Mouse (Mus musculus): ENCODE data around the gene Neo1. TPM values are rescaled to one million over a fixed set of nuclear protein-coding genes. Genes with fewer than 3 reads are reported as not detected.
A peak's percentile ranks its signal among the peaks of the same experiment; 100 is the strongest.

Gene Neo1
- 22.9 and 27.9 TPM in 2 replicates for polyA plus RNA-seq (2015; fragmentation: Nextera tagmentation; extraction: Ambion mirVana)

GRCm38 (mm10) chr9:59036159-59036731 is at the start of gene Neo1:
Neo1 (minus strand) TSS chr9:59036441.
- peak; percentile 90 for ATAC-seq (replicated peaks; ENCODE audit: insufficient number of reproducible peaks, insufficient read depth, low FRiP score, low read depth)
- no peaks in the 10 kb centered on the region for H3K9me3 ChIP-seq (replicated peaks)
- under 1% methylated on average over 82 of the region's 86 CpGs for WGBS

GRCm38 (mm10) chr9:59075632-59076031 is 39.4 kb upstream of the Neo1 start:
- peaks cover 20% of the 10 kb centered on the region for H3K4me1 ChIP-seq (replicated peaks)
- H3K9ac ChIP-seq, result no peak overlapping the region
- ATAC-seq (replicated peaks; ENCODE audit: insufficient number of reproducible peaks, insufficient read depth, low FRiP score, low read depth), result no peak
- 78% methylated on average over 4 of the region's 4 CpGs for WGBS
- no peaks in the 10 kb centered on the region for H3K36me3 ChIP-seq
- no peaks in the 10 kb centered on the region for H3K27me3 ChIP-seq
- no peak overlapping the region for H3K4me2 ChIP-seq
- H3K9me3 ChIP-seq (replicated peaks), result no peaks in the 10 kb centered on the region
- no peak overlapping the region for H3K27ac ChIP-seq
- H3K4me3 ChIP-seq, result no peak overlapping the region

More at GRCm38 (mm10) chr9:59036159-59036731, at the start of gene Neo1:
- H3K4me3 ChIP-seq, result peak within 1 kb of the TSS; percentile 95
- H3K36me3 ChIP-seq, result no peaks in the 10 kb centered on the region
- peaks cover 22% of the 10 kb centered on the region for H3K4me1 ChIP-seq (replicated peaks)
- peak within 1 kb of the TSS; percentile 99 for H3K27ac ChIP-seq
- peak within 1 kb of the TSS; percentile 82 for H3K4me2 ChIP-seq
- peak within 1 kb of the TSS; percentile 94 for H3K9ac ChIP-seq
- no peaks in the 10 kb centered on the region for H3K27me3 ChIP-seq

GRCm38 (mm10) chr9:59073887-59074286 is 37.6 kb upstream of the Neo1 start:
- no peaks in the 10 kb centered on the region for H3K27me3 ChIP-seq
- 78% methylated on average over 4 of the region's 4 CpGs for WGBS
- ATAC-seq (replicated peaks; ENCODE audit: insufficient number of reproducible peaks, insufficient read depth, low FRiP score, low read depth), result no peak
- H3K4me2 ChIP-seq, result no peak overlapping the region
- H3K36me3 ChIP-seq, result no peaks in the 10 kb centered on the region
- no peak overlapping the region for H3K9ac ChIP-seq
- no peak overlapping the region for H3K4me3 ChIP-seq
- H3K9me3 ChIP-seq (replicated peaks), result no peaks in the 10 kb centered on the region
- H3K4me1 ChIP-seq (replicated peaks), result peaks cover 22% of the 10 kb centered on the region
- H3K27ac ChIP-seq, result no peak overlapping the region

GRCm38 (mm10) chr9:59072076-59072777 is 36.0 kb upstream of the Neo1 start:
- no peaks in the 10 kb centered on the region for H3K36me3 ChIP-seq
- H3K9me3 ChIP-seq (replicated peaks), result no peaks in the 10 kb centered on the region
- H3K4me3 ChIP-seq, result no peak overlapping the region
- H3K9ac ChIP-seq, result no peak overlapping the region
- no peaks in the 10 kb centered on the region for H3K27me3 ChIP-seq
- WGBS, result 41% methylated on average over 14 of the region's 14 CpGs
- H3K4me2 ChIP-seq, result peak overlapping the region; percentile 15; the same call in 1 of the 2 replicates
- peaks cover 22% of the 10 kb centered on the region for H3K4me1 ChIP-seq (replicated peaks)
- H3K27ac ChIP-seq, result 0 out of 2 replicates have a peak overlapping the region, but pooled peaks have one; percentile 12
- ATAC-seq (replicated peaks; ENCODE audit: insufficient number of reproducible peaks, insufficient read depth, low FRiP score, low read depth), result no peak

- Histone ChIP-seq H3K4me3 (no peak overlapping the region), H3K4me1 (replicated peaks) (peaks cover 29% of the 10 kb centered on the region), H3K4me2 (no peak overlapping the region), H3K36me3 (no peaks in the 10 kb centered on the region), H3K27me3 (no peaks in the 10 kb centered on the region), H3K9ac (no peak overlapping the region), H3K27ac (peak overlapping the region; percentile 60), H3K9me3 (replicated peaks) (no peaks in the 10 kb centered on the region)
- 42% methylated on average over 7 of the region's 7 CpGs for WGBS
- ATAC-seq (replicated peaks; ENCODE audit: insufficient number of reproducible peaks, insufficient read depth, low FRiP score, low read depth), result peak; percentile 47; the same call in 1 of the 2 replicates
Observed at GRCm38 (mm10) chr9:59071220-59071977, 35.2 kb upstream of the Neo1 start.

GRCm38 (mm10) chr9:59070216-59070615 is 34.0 kb upstream of the Neo1 start:
- H3K27me3 ChIP-seq, result no peaks in the 10 kb centered on the region
- 87% methylated on average over 4 of the region's 4 CpGs for WGBS
- peaks cover 41% of the 10 kb centered on the region for H3K4me1 ChIP-seq (replicated peaks)
- no peak overlapping the region for H3K27ac ChIP-seq
- no peak for ATAC-seq (replicated peaks; ENCODE audit: insufficient number of reproducible peaks, insufficient read depth, low FRiP score, low read depth)
- H3K36me3 ChIP-seq, result no peaks in the 10 kb centered on the region
- H3K9me3 ChIP-seq (replicated peaks), result no peaks in the 10 kb centered on the region
- H3K4me3 ChIP-seq, result no peak overlapping the region
- H3K4me2 ChIP-seq, result no peak overlapping the region
- H3K9ac ChIP-seq, result no peak overlapping the region

- WGBS, result 23% methylated on average over 6 of the region's 6 CpGs
- no peak for ATAC-seq (replicated peaks; ENCODE audit: insufficient number of reproducible peaks, insufficient read depth, low FRiP score, low read depth)
- Histone ChIP-seq H3K9ac (no peak overlapping the region), H3K4me3 (no peak overlapping the region), H3K36me3 (no peaks in the 10 kb centered on the region), H3K4me1 (replicated peaks) (peaks cover 39% of the 10 kb centered on the region), H3K27ac (peak overlapping the region; percentile 43), H3K27me3 (no peaks in the 10 kb centered on the region), H3K9me3 (replicated peaks) (no peaks in the 10 kb centered on the region), H3K4me2 (no peak overlapping the region)
Observed at GRCm38 (mm10) chr9:59065616-59066301, 29.5 kb upstream of the Neo1 start.

GRCm38 (mm10) chr9:59062409-59062808 is 26.2 kb upstream of the Neo1 start:
- Histone ChIP-seq H3K27ac (peak overlapping the region; percentile 93), H3K9me3 (replicated peaks) (no peaks in the 10 kb centered on the region), H3K4me3 (no peak overlapping the region), H3K4me1 (replicated peaks) (peaks cover 36% of the 10 kb centered on the region), H3K27me3 (no peaks in the 10 kb centered on the region), H3K36me3 (no peaks in the 10 kb centered on the region), H3K4me2 (no peak overlapping the region), H3K9ac (no peak overlapping the region)
- 28% methylated on average over 4 of the region's 4 CpGs for WGBS
- ATAC-seq (replicated peaks; ENCODE audit: insufficient number of reproducible peaks, insufficient read depth, low FRiP score, low read depth), result peak; percentile 89; the same call in 1 of the 2 replicates

GRCm38 (mm10) chr9:59060026-59060605 is 23.9 kb upstream of the Neo1 start:
- H3K4me1 ChIP-seq (replicated peaks), result peaks cover 18% of the 10 kb centered on the region
- H3K9ac ChIP-seq, result no peak overlapping the region
- H3K27me3 ChIP-seq, result no peaks in the 10 kb centered on the region
- ATAC-seq (replicated peaks; ENCODE audit: insufficient number of reproducible peaks, insufficient read depth, low FRiP score, low read depth), result no peak
- no peak overlapping the region for H3K27ac ChIP-seq
- H3K36me3 ChIP-seq, result no peaks in the 10 kb centered on the region
- 79% methylated on average over 9 of the region's 9 CpGs for WGBS
- no peak overlapping the region for H3K4me3 ChIP-seq
- no peak overlapping the region for H3K4me2 ChIP-seq
- H3K9me3 ChIP-seq (replicated peaks), result no peaks in the 10 kb centered on the region

GRCm38 (mm10) chr9:59059158-59059557 is 22.9 kb upstream of the Neo1 start:
- Histone ChIP-seq H3K4me2 (no peak overlapping the region), H3K36me3 (no peaks in the 10 kb centered on the region), H3K27me3 (no peaks in the 10 kb centered on the region), H3K4me3 (no peak overlapping the region), H3K9ac (no peak overlapping the region), H3K4me1 (replicated peaks) (peaks cover 13% of the 10 kb centered on the region), H3K27ac (no peak overlapping the region), H3K9me3 (replicated peaks) (no peaks in the 10 kb centered on the region)
- 85% methylated on average over 6 of the region's 6 CpGs for WGBS
- ATAC-seq (replicated peaks; ENCODE audit: insufficient number of reproducible peaks, insufficient read depth, low FRiP score, low read depth), result no peak

- H3K36me3 ChIP-seq, result no peaks in the 10 kb centered on the region
- no peaks in the 10 kb centered on the region for H3K27me3 ChIP-seq
- peaks cover 15% of the 10 kb centered on the region for H3K4me1 ChIP-seq (replicated peaks)
- H3K4me2 ChIP-seq, result no peak overlapping the region
- no peak for ATAC-seq (replicated peaks; ENCODE audit: insufficient number of reproducible peaks, insufficient read depth, low FRiP score, low read depth)
- 84% methylated on average over 6 of the region's 6 CpGs for WGBS
- no peak overlapping the region for H3K27ac ChIP-seq
- no peak overlapping the region for H3K9ac ChIP-seq
- no peak overlapping the region for H3K4me3 ChIP-seq
- no peaks in the 10 kb centered on the region for H3K9me3 ChIP-seq (replicated peaks)
Observed at GRCm38 (mm10) chr9:59058060-59058459, 21.8 kb upstream of the Neo1 start.
